8 mouse cellular contexts compared by ENCODE assay signal in genomic region chr6:140624096-140625051, GRCm38 (mm10). TPM values are rescaled to one million over a fixed set of nuclear protein-coding genes. Genes with fewer than 3 reads are reported as not detected.
DNase-seq lines count a peak whose midpoint lies in the region; ATAC-seq and TF ChIP-seq lines count a peak whose summit lies in the region.

No protein-coding gene starts in this region.

- H3K4me3 ChIP-seq in forebrain, postnatal 0 days (ENCODE audit: low read depth, low read length) = peak overlapping the region; percentile 98
- H3K4me3 ChIP-seq in hindbrain, embryonic 13.5 days = peak overlapping the region; percentile 99
- peak overlapping the region; percentile 80 to 90 for H3K4me3 ChIP-seq in liver, embryonic 14.5 days (ENCODE audit: insufficient read depth in 1 of 2, low read depth in 2 of 2, low read length in 2 of 2)

- H3K36me3 ChIP-seq in forebrain, postnatal 0 days (ENCODE audit: insufficient read depth) = no peaks in the 10 kb centered on the region
- no peaks in the 10 kb centered on the region for H3K36me3 ChIP-seq in hindbrain, embryonic 13.5 days
- no peaks in the 10 kb centered on the region for H3K36me3 ChIP-seq in liver, embryonic 14.5 days (replicated peaks; ENCODE audit: control insufficient read depth, insufficient read depth, low read depth)

- peak overlapping the region; percentile 81 for H3K9ac ChIP-seq in forebrain, postnatal 0 days
- H3K9ac ChIP-seq in hindbrain, embryonic 13.5 days = peak overlapping the region; percentile 99
- H3K9ac ChIP-seq in liver, embryonic 14.5 days (replicated peaks) = peak overlapping the region; percentile 82

- WGBS in forebrain, postnatal 0 days = 3% methylated on average over 70 of the region's 80 CpGs
- WGBS in hindbrain, embryonic 13.5 days = 1% methylated on average over 73 of the region's 80 CpGs
- under 1% methylated on average over 76 of the region's 80 CpGs for WGBS in liver, embryonic 14.5 days (ENCODE audit: insufficient replicate concordance)

- H3K27ac ChIP-seq in forebrain, postnatal 0 days (ENCODE audit: low read depth, low read length) = peak overlapping the region; percentile 99
- peak overlapping the region; percentile 98 for H3K27ac ChIP-seq in hindbrain, embryonic 13.5 days
- peak overlapping the region; percentile 62; the same call in 1 of the 2 replicates for H3K27ac ChIP-seq in liver, embryonic 14.5 days

- no peak for TF ChIP-seq CTCF in forebrain, postnatal 0 days (IDR thresholded peaks at IDR 0.05; ENCODE audit: low read depth)
- no peak for TF ChIP-seq CTCF in liver, embryonic 14.5 days (IDR thresholded peaks at IDR 0.05; ENCODE audit: low read depth)

- peak; percentile 5 for ATAC-seq in forebrain, postnatal 0 days
- peak; percentile 44 for ATAC-seq in hindbrain, embryonic 13.5 days (ENCODE audit: low FRiP score)
- peak; percentile 3; the same call in 1 of the 2 replicates for ATAC-seq in liver, embryonic 14.5 days (ENCODE audit: insufficient read depth)

- peak overlapping the region; percentile 75 for H3K4me2 ChIP-seq in forebrain, postnatal 0 days (ENCODE audit: low read depth)
- peak overlapping the region; percentile 90 for H3K4me2 ChIP-seq in hindbrain, embryonic 13.5 days
- peak overlapping the region; percentile 85 for H3K4me2 ChIP-seq in liver, embryonic 14.5 days (ENCODE audit: low read depth)

- no peaks in the 10 kb centered on the region for H3K27me3 ChIP-seq in forebrain, postnatal 0 days (ENCODE audit: insufficient read depth, low read length)
- H3K27me3 ChIP-seq in hindbrain, embryonic 13.5 days = no peaks in the 10 kb centered on the region; the same call in 1 of the 2 replicates
- H3K27me3 ChIP-seq in liver, embryonic 14.5 days (ENCODE audit: control insufficient read depth, insufficient read depth, low read length) = no peaks in the 10 kb centered on the region

- peak; percentile 21 for DNase-seq in kidney, adult 11 months
- DNase-seq in kidney, adult 18-20 months = no peak
- peak; percentile 54 for DNase-seq in cerebellum, adult 8-10 months
- DNase-seq in forebrain, postnatal 0 days = peak; percentile 43
- peak in 1 of 3 experiments; percentile 13 for DNase-seq in liver, embryonic 14.5 days (ENCODE audit: low read depth in 3 of 3, low spot score in 3 of 3)
- DNase-seq in natural killer cell, adult 2 months (ENCODE audit: low spot score in 2 of 2) = peak; percentile 26 to 34
- DNase-seq in testis, postnatal 10 days (ENCODE audit: low spot score) = peak; percentile 70

- H3K9me3 ChIP-seq in forebrain, postnatal 0 days (ENCODE audit: low read length) = no peaks in the 10 kb centered on the region
- H3K9me3 ChIP-seq in hindbrain, embryonic 13.5 days = no peaks in the 10 kb centered on the region
- no peaks in the 10 kb centered on the region for H3K9me3 ChIP-seq in liver, embryonic 14.5 days (ENCODE audit: control insufficient read depth, low read length)

- TF ChIP-seq EP300 in liver, embryonic 14.5 days (IDR thresholded peaks at IDR 0.05; ENCODE audit: low read depth) = no peak

- peaks cover 22% of the 10 kb centered on the region for H3K4me1 ChIP-seq in forebrain, postnatal 0 days (ENCODE audit: insufficient read depth)
- H3K4me1 ChIP-seq in hindbrain, embryonic 13.5 days (replicated peaks) = peaks cover 42% of the 10 kb centered on the region
- peaks cover 7 to 13% of the 10 kb centered on the region in 2 experiments for H3K4me1 ChIP-seq in liver, embryonic 14.5 days (replicated peaks; ENCODE audit: control insufficient read depth in 2 of 2, insufficient read depth in 2 of 2, low read length in 1 of 2)

RNA-seq across cellular contexts. Expression of gene Aebp2, which starts 1.9 kb away (rescaled TPM):
- total RNA-seq in forebrain, postnatal 0 days (2014; rRNA removed) = 19.5 and 34.6 TPM in 2 replicates
- polyA plus RNA-seq in forebrain, postnatal 0 days (2015; fragmentation: Nextera tagmentation; extraction: Ambion mirVana) = 2.8 and 4.0 TPM in 2 replicates
- polyA plus RNA-seq in hindbrain, embryonic 13.5 days (2015; fragmentation: Nextera tagmentation; extraction: Ambion mirVana) = 8.9 and 9.3 TPM in 2 replicates
- 8.0 and 10.7 TPM in 2 replicates for polyA plus RNA-seq in liver, embryonic 14.5 days (2012; rRNA removed)
- polyA plus RNA-seq in liver, embryonic 14.5 days (2014; fragmentation: Nextera tagmentation; extraction: Ambion mirVana) = 3.3 TPM in 2 replicates
